Mouse (Mus musculus) heart, adult 2 months (tissue): ENCODE measurements around the gene Cfap46.

Experiments
- CTCF ChIP-seq: fragments of 200-600 bp; IDR thresholded peaks from 2 replicates; pipeline ENCODE4 v1.8.1; 2022; ENCODE audit warnings: antibody characterized with exemption, mild to moderate bottlenecking, moderate library complexity
- EP300 ChIP-seq: fragments of 200-500 bp; IDR thresholded peaks from 2 replicates; pipeline ENCODE4 v1.6.1; 2011; ENCODE audit warnings: low read depth, low read length, control low read depth; ENCODE audit not compliant: insufficient read depth

- TF ChIP-seq EP300 (no peak), CTCF (no peak)
Observed at GRCm38 (mm10) chr7:139681921-139682598, 1.6 kb downstream of the Cfap46 start.
